Comparison of ENCODE assay signal across 45 mouse cellular contexts in genomic region chr16:5045322-5045721, GRCm38 (mm10). TPM values are rescaled to one million over a fixed set of nuclear protein-coding genes. Genes with fewer than 3 reads are reported as not detected.
"Had no signal": no experiment of that assay in that cellular context is flagged by ENCODE, and none has a peak within 500 bp of the region (broad histone marks: within the 10 kb centered on the region; RNA-seq: fewer than 3 reads in every experiment).

No protein-coding gene starts in this region.

- DNase-seq: left cerebral cortex, postnatal 4 days; liver; liver, embryonic 13.5 days; liver, postnatal 0 days; lung, adult 18-20 months; lung, adult 2 months; lung, embryonic 14.5 days; lung, postnatal 10 days; lung, postnatal 14 days; lung, postnatal 36 days; lung, postnatal 4 days; midbrain, embryonic 14.5 days had no signal

- H3K9ac ChIP-seq: limb, embryonic 12.5 days; limb, embryonic 13.5 days; limb, embryonic 15.5 days; liver, embryonic 12.5 days; liver, embryonic 13.5 days; liver, embryonic 14.5 days; liver, embryonic 15.5 days; liver, postnatal 0 days; lung, embryonic 14.5 days; lung, embryonic 15.5 days; midbrain, embryonic 12.5 days; midbrain, embryonic 13.5 days; midbrain, embryonic 15.5 days; neural tube, embryonic 12.5 days had no signal

- H3K27me3 ChIP-seq: limb, embryonic 12.5 days; limb, embryonic 13.5 days; limb, embryonic 15.5 days; liver, embryonic 12.5 days; liver, embryonic 13.5 days; liver, embryonic 15.5 days; lung, embryonic 15.5 days; megakaryocyte, embryonic 14.5 days; midbrain, embryonic 12.5 days; midbrain, embryonic 13.5 days; midbrain, embryonic 15.5 days; neural tube, embryonic 12.5 days had no signal

- H3K9me3 ChIP-seq: limb, embryonic 10.5 days; limb, embryonic 12.5 days; limb, embryonic 13.5 days; limb, embryonic 15.5 days; liver, embryonic 12.5 days; liver, embryonic 13.5 days; liver, embryonic 15.5 days; lung, embryonic 15.5 days; megakaryocyte, embryonic 14.5 days; midbrain, embryonic 10.5 days; midbrain, embryonic 12.5 days; midbrain, embryonic 13.5 days; midbrain, embryonic 15.5 days; neural tube, embryonic 12.5 days had no signal

- H3K27ac ChIP-seq: limb, embryonic 10.5 days; limb, embryonic 12.5 days; limb, embryonic 13.5 days; limb, embryonic 15.5 days; liver, embryonic 12.5 days; liver, embryonic 13.5 days; liver, embryonic 14.5 days; liver, embryonic 15.5 days; lung, embryonic 15.5 days; macrophage; midbrain, embryonic 10.5 days; midbrain, embryonic 12.5 days; midbrain, embryonic 13.5 days; midbrain, embryonic 15.5 days; neural tube, embryonic 12.5 days had no signal

- H3K4me3 ChIP-seq: limb, embryonic 10.5 days; limb, embryonic 12.5 days; limb, embryonic 13.5 days; limb, embryonic 15.5 days; liver, embryonic 12.5 days; liver, embryonic 13.5 days; liver, embryonic 15.5 days; lung, embryonic 15.5 days; megakaryocyte, embryonic 14.5 days; midbrain, embryonic 10.5 days; midbrain, embryonic 12.5 days; midbrain, embryonic 13.5 days; midbrain, embryonic 15.5 days; myocyte; neural tube, embryonic 12.5 days had no signal

RNA-seq across cellular contexts. Expression of gene Smim22, which starts 38.2 kb away (rescaled TPM):
- total RNA-seq: left cerebral cortex, postnatal 10 days; left cerebral cortex, postnatal 14 days; left cerebral cortex, postnatal 25 days; left cerebral cortex, postnatal 36 days; left cerebral cortex, postnatal 4 days; megakaryocyte progenitor cell, adult 5-6 weeks; megakaryocyte, adult 5-6 weeks; megakaryocyte-erythroid progenitor cell, adult 5-6 weeks; midbrain, postnatal 0 days; monocyte, adult 5-6 weeks had no signal
- polyA plus RNA-seq: macrophage; midbrain, embryonic 11.5 days; midbrain, embryonic 12.5 days; midbrain, embryonic 14.5 days; midbrain, postnatal 0 days; neural tube, embryonic 11.5 days; neural tube, embryonic 12.5 days had no signal

RNA-seq across cellular contexts. Expression of gene Sept12, which starts 47.7 kb away (rescaled TPM):
- total RNA-seq: left cerebral cortex, postnatal 10 days; left cerebral cortex, postnatal 14 days; left cerebral cortex, postnatal 25 days; left cerebral cortex, postnatal 36 days; left cerebral cortex, postnatal 4 days; liver, adult 2 months; megakaryocyte progenitor cell, adult 5-6 weeks; megakaryocyte, adult 5-6 weeks; megakaryocyte-erythroid progenitor cell, adult 5-6 weeks; midbrain, postnatal 0 days; monocyte, adult 5-6 weeks had no signal
- polyA plus RNA-seq: limb, embryonic 10.5 days; limb, embryonic 11.5 days; limb, embryonic 13.5 days; limb, embryonic 15.5 days; liver, adult 2 months; liver, embryonic 11.5 days; liver, embryonic 12.5 days; liver, embryonic 13.5 days; liver, embryonic 15.5 days; liver, embryonic 16.5 days; liver, postnatal 0 days; lung, adult 2 months; lung, embryonic 16.5 days; macrophage; midbrain, embryonic 10.5 days; midbrain, embryonic 11.5 days; midbrain, embryonic 12.5 days; midbrain, embryonic 13.5 days; midbrain, embryonic 14.5 days; midbrain, embryonic 15.5 days; midbrain, embryonic 16.5 days; midbrain, postnatal 0 days; neural tube, embryonic 11.5 days; neural tube, embryonic 12.5 days had no signal
